Mouse (Mus musculus) embryonic facial prominence, embryonic 15.5 days (tissue): ENCODE measurements around the gene Exoc1. TPM values are rescaled to one million over a fixed set of nuclear protein-coding genes. Genes with fewer than 3 reads are reported as not detected.

ENCODE experiments used
- ATAC-seq: fragments of 200-750 bp; cut with Nextera tagmentation; 2 replicates; pipeline ENCODE4 v1.8.0; 2017; ENCODE audit warnings: low read depth, moderate TSS enrichment; ENCODE audit not compliant: insufficient number of reproducible peaks, low FRiP score, low TSS enrichment
- H3K27ac ChIP-seq: fragments of 300-500 bp; sonication (generic); replicated peaks from 2 replicates; pipeline ENCODE4 v1.5.1; 2015; ENCODE audit warnings: mild to moderate bottlenecking, inconsistent platforms
- H3K27me3 ChIP-seq: fragments of 300-500 bp; sonication (generic); 2 replicates; pipeline ENCODE4 v1.6.1; 2015; ENCODE audit warnings: inconsistent platforms
- H3K36me3 ChIP-seq: fragments of 300-500 bp; sonication (generic); 2 replicates; pipeline ENCODE4 v1.6.1; 2015; ENCODE audit warnings: mild to moderate bottlenecking, inconsistent platforms
- H3K4me1 ChIP-seq: fragments of 300-500 bp; sonication (generic); 2 replicates; pipeline ENCODE4 v1.6.1; 2015; ENCODE audit warnings: inconsistent platforms
- H3K4me2 ChIP-seq: fragments of 300-500 bp; sonication (generic); replicated peaks from 2 replicates; pipeline ENCODE4 v1.6.1; 2015; ENCODE audit warnings: mild to moderate bottlenecking, inconsistent platforms
- H3K4me3 ChIP-seq: fragments of 300-500 bp; sonication (generic); replicated peaks from 2 replicates; pipeline ENCODE4 v1.5.1; 2015; ENCODE audit warnings: mild to moderate bottlenecking, inconsistent platforms
- H3K9ac ChIP-seq: fragments of 300-500 bp; sonication (generic); 2 replicates; pipeline ENCODE4 v1.6.1; 2015; ENCODE audit warnings: inconsistent platforms
- H3K9me3 ChIP-seq: fragments of 300-500 bp; sonication (generic); replicated peaks from 2 replicates; pipeline ENCODE4 v1.6.1; 2016; ENCODE audit warnings: inconsistent platforms
- WGBS: fragments of 180-500 bp; shearing (Covaris S2); methylation state at CpG from one replicate; pipeline ENCODE4 v1.1.7; 2015; 5-methylcytosine and 5-hydroxymethylcytosine counted together
- polyA plus RNA-seq: library from polyadenylated mRNA; unstranded; fragments of >200 nt; fragmentation: Nextera tagmentation; extraction: Ambion mirVana; gene quantifications from 2 replicates; pipeline ENCODE4 v1.2.1, GENCODE M21; 2015

Exoc1 gene
- polyA plus RNA-seq, 1 experiment from 2014 or later, result 30.3 TPM

- Histone ChIP-seq H3K4me3 (no peak overlapping the region), H3K27ac (no peak overlapping the region), H3K36me3 (peaks cover 65% of the 10 kb centered on the region), H3K4me2 (no peak overlapping the region), H3K4me1 (no peaks in the 10 kb centered on the region), H3K27me3 (no peaks in the 10 kb centered on the region), H3K9ac (no peak overlapping the region), H3K9me3 (no peaks in the 10 kb centered on the region)
- no peak for ATAC-seq
Observed at GRCm38 (mm10) chr5:76540842-76541241, 11.7 kb downstream of the Exoc1 start.

DNA sequence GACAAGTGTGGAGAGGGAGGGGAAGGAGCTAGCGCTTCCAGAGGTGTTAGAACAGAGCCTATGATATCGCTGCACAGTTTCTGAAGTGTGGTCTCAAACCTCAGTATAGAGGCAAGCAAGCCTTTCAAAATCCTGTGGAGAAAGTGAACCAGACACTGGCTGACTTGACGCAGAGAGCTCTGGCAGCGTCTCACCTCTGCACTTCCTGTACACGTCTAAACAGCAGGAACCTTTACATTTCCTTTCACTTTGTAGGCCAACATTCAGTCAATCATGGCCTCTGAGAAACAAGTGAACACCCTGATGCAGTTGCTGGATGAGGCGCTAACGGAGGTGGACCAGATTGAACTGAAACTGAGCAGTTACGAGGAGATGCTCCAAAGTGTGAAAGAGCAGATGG, 14.1 kb downstream of the Exoc1 start:
- WGBS, result 89% methylated on average over 8 of the region's 8 CpGs
- peaks cover 50% of the 10 kb centered on the region for H3K36me3 ChIP-seq
- no peaks in the 10 kb centered on the region for H3K9me3 ChIP-seq
- no peak overlapping the region for H3K4me3 ChIP-seq
- no peak overlapping the region for H3K9ac ChIP-seq
- H3K4me1 ChIP-seq, result no peaks in the 10 kb centered on the region
- H3K27me3 ChIP-seq, result no peaks in the 10 kb centered on the region
- H3K4me2 ChIP-seq, result no peak overlapping the region
- H3K27ac ChIP-seq, result no peak overlapping the region
- ATAC-seq, result no peak

- 92% methylated on average over 8 of the region's 8 CpGs for WGBS
- H3K9me3 ChIP-seq, result no peaks in the 10 kb centered on the region
- H3K9ac ChIP-seq, result no peak overlapping the region
Observed at GRCm38 (mm10) chr5:76550426-76550825, 21.3 kb downstream of the Exoc1 start.

DNA sequence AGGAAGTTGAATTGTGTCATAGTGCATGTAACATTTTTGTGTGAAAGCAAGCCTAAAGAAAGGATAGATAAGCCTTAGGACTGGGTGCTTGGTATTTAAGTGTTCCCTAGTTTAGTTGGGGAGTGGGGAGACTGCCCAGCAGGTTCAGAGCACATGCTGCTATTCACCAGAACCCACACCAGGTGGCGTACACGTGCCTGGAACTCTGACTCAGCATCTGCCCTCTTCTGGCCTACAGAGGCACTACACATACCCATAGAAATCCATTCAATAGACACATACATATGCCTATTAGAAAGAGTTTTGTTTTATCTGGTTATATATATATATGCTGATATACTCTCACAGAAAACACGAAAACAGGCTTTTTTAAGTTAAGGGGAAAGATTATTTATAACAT, 36.2 kb downstream of the Exoc1 start:
- H3K9me3 ChIP-seq, result no peaks in the 10 kb centered on the region
- H3K27ac ChIP-seq, result no peak overlapping the region
- no peak overlapping the region for H3K4me2 ChIP-seq
- H3K4me1 ChIP-seq, result no peaks in the 10 kb centered on the region
- H3K9ac ChIP-seq, result no peak overlapping the region
- H3K4me3 ChIP-seq, result no peak overlapping the region
- H3K27me3 ChIP-seq, result no peaks in the 10 kb centered on the region
- H3K36me3 ChIP-seq, result peaks cover 57% of the 10 kb centered on the region
- ATAC-seq, result no peak
- WGBS, result 31% methylated on average over 3 of the region's 3 CpGs

More at GRCm38 (mm10) chr5:76550426-76550825, 21.3 kb downstream of the Exoc1 start:
- Histone ChIP-seq H3K4me1 (no peaks in the 10 kb centered on the region), H3K4me3 (no peak overlapping the region), H3K27ac (no peak overlapping the region), H3K36me3 (peaks cover 31% of the 10 kb centered on the region; the same call in 1 of the 2 replicates), H3K4me2 (no peak overlapping the region), H3K27me3 (no peaks in the 10 kb centered on the region)
- ATAC-seq, result no peak

GRCm38 (mm10) chr5:76574251-76574650, 45.1 kb downstream of the Exoc1 start:
- no peak overlapping the region for H3K4me3 ChIP-seq
- H3K27ac ChIP-seq, result no peak overlapping the region
- peaks cover 16% of the 10 kb centered on the region for H3K36me3 ChIP-seq
- no peak overlapping the region for H3K9ac ChIP-seq
- 70% methylated on average over 7 of the region's 7 CpGs for WGBS
- no peaks in the 10 kb centered on the region for H3K27me3 ChIP-seq
- H3K4me1 ChIP-seq, result no peaks in the 10 kb centered on the region
- H3K4me2 ChIP-seq, result no peak overlapping the region
- no peak for ATAC-seq
- no peaks in the 10 kb centered on the region for H3K9me3 ChIP-seq

- H3K36me3 ChIP-seq, result no peaks in the 10 kb centered on the region
- no peak overlapping the region for H3K27ac ChIP-seq
- 44% methylated on average over 3 of the region's 3 CpGs for WGBS
- H3K4me1 ChIP-seq, result no peaks in the 10 kb centered on the region
- no peak overlapping the region for H3K4me3 ChIP-seq
- H3K27me3 ChIP-seq, result no peaks in the 10 kb centered on the region
- no peaks in the 10 kb centered on the region for H3K9me3 ChIP-seq
- ATAC-seq, result no peak
- H3K9ac ChIP-seq, result no peak overlapping the region
- H3K4me2 ChIP-seq, result no peak overlapping the region
Observed at GRCm38 (mm10) chr5:76577026-76577425, 47.9 kb downstream of the Exoc1 start.

- Histone ChIP-seq H3K4me2 (no peak overlapping the region), H3K27me3 (no peaks in the 10 kb centered on the region), H3K27ac (no peak overlapping the region), H3K9me3 (no peaks in the 10 kb centered on the region), H3K4me1 (0 out of 2 replicates have a peak, but pooled peaks cover 9% of the 10 kb centered on the region), H3K36me3 (no peaks in the 10 kb centered on the region), H3K4me3 (no peak overlapping the region), H3K9ac (no peak overlapping the region)
- ATAC-seq, result no peak
- 74% methylated on average over 2 of the region's 2 CpGs for WGBS
Observed at GRCm38 (mm10) chr5:76585378-76585777, 56.3 kb downstream of the Exoc1 start.

DNA sequence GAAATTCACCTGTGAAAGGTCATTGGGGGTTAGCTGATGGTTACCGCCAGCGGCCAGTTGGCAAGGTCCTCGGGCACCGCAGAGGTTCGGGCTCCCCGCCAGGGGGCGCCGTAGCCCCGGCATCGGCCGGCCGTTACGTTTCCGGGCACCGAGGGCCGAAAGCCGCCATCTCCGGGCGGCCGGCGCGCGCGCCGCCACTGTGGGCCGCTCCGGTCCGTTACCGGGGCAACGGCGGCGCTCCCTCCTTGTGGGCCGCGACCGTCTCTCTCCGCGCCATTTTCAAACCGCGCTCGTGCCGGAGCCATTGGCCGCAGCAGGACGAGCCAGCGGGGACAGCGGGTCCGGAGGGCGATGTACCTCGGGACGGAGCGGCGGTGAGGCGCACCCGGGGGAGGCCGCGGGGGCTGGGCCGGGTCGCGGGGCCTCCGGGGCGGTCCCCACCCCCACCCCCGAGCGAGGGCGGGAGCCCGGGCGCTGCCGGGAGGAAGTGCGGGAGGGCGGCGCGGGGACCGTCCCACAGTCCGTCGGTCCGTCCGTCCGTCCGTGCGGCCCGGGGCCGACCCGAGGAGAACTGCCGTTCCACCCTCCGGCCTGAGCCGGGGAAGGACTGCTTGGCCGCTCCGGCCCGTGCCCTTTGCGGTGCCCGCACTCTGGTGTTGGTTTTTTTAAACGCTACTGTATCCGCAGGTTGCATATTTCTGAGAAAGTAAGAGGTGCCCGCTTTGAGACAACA, 59.6 kb downstream of the Exoc1 start, which contains the start of gene Cep135:
Cep135 (plus strand) TSS at position 148 of the 733 bp plus-strand sequence.
- Histone ChIP-seq H3K4me1 (0 out of 2 replicates have a peak, but pooled peaks cover 11% of the 10 kb centered on the region), H3K4me3 (peak within 1 kb of the TSS; percentile 67), H3K4me2 (peak within 1 kb of the TSS; percentile 64), H3K9me3 (no peaks in the 10 kb centered on the region), H3K36me3 (peaks cover 17% of the 10 kb centered on the region), H3K27ac (peak within 1 kb of the TSS; percentile 88), H3K9ac (peak within 1 kb of the TSS; percentile 58), H3K27me3 (no peaks in the 10 kb centered on the region)
- ATAC-seq, result peak; percentile 95
- WGBS, result under 1% methylated on average over 89 of the region's 92 CpGs

DNA sequence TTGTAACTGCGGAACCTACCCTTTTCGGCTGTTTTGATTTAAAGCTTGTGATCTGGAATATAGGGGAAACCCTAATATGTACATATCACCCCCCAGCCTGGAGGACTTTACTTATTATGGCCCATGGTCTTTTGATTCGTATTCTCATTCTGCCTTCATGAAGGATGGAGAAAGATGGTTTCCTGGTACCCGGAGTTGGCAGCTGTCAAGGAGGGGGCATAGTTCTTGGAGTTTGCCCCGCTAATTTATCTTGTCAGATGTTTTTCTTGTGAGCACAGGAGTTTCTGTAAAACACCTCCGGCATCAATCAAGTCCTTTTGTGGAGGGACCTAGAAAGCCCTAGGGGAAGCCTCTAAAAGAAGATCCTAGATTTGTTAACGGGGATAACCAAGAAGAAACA, 60.2 kb downstream of the Exoc1 start:
- Histone ChIP-seq H3K27ac (0 out of 2 replicates have a peak overlapping the region, but pooled peaks have one; percentile 88), H3K4me1 (0 out of 2 replicates have a peak, but pooled peaks cover 11% of the 10 kb centered on the region), H3K4me2 (peak overlapping the region; percentile 64), H3K4me3 (peak overlapping the region; percentile 67), H3K9me3 (no peaks in the 10 kb centered on the region), H3K9ac (peak overlapping the region; percentile 58), H3K27me3 (no peaks in the 10 kb centered on the region), H3K36me3 (peaks cover 21% of the 10 kb centered on the region)
- ATAC-seq, result no peak
- WGBS, result 5% methylated on average over 7 of the region's 7 CpGs

- ATAC-seq, result no peak
- Histone ChIP-seq H3K4me1 (0 out of 2 replicates have a peak, but pooled peaks cover 11% of the 10 kb centered on the region), H3K27ac (no peak overlapping the region), H3K9me3 (no peaks in the 10 kb centered on the region), H3K4me2 (peak overlapping the region; percentile 64), H3K4me3 (no peak overlapping the region), H3K27me3 (no peaks in the 10 kb centered on the region), H3K36me3 (peaks cover 28% of the 10 kb centered on the region), H3K9ac (no peak overlapping the region)
- WGBS, result 87% methylated on average over 2 of the region's 2 CpGs
Observed at GRCm38 (mm10) chr5:76590009-76590408, 60.9 kb downstream of the Exoc1 start.

DNA sequence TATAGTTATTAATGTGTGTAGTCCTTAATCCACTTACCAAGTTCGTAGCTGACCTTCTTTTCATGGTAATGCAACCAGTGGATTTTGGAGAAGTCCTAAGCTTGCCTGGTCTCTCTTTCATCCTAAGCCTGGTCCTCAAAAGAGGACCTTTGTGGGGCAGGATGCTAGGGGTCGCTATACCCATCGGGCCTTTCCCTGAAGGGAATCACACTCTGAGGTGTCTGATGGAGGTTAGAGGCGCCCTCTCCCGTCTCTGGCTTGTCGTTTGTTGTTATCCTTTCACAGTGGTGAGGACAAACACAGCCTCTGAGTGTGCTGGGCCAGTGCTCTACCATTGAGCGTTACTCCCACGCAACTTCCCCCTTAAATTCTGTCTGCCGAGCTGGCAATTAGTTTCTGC, 62.8 kb downstream of the Exoc1 start:
- H3K36me3 ChIP-seq, result peaks cover 44% of the 10 kb centered on the region
- no peak overlapping the region for H3K4me2 ChIP-seq
- no peak overlapping the region for H3K27ac ChIP-seq
- no peak for ATAC-seq
- H3K9ac ChIP-seq, result no peak overlapping the region
- H3K27me3 ChIP-seq, result no peaks in the 10 kb centered on the region
- H3K4me1 ChIP-seq, result 0 out of 2 replicates have a peak, but pooled peaks cover 11% of the 10 kb centered on the region
- no peak overlapping the region for H3K4me3 ChIP-seq
- no peaks in the 10 kb centered on the region for H3K9me3 ChIP-seq
- WGBS, result 48% methylated on average over 9 of the region's 9 CpGs
